Mouse (Mus musculus): Measurements from ENCODE around the gene 9430097D07Rik.
A peak's percentile ranks its signal among the peaks of the same experiment; 100 is the strongest.

Gene 9430097D07Rik

DNA sequence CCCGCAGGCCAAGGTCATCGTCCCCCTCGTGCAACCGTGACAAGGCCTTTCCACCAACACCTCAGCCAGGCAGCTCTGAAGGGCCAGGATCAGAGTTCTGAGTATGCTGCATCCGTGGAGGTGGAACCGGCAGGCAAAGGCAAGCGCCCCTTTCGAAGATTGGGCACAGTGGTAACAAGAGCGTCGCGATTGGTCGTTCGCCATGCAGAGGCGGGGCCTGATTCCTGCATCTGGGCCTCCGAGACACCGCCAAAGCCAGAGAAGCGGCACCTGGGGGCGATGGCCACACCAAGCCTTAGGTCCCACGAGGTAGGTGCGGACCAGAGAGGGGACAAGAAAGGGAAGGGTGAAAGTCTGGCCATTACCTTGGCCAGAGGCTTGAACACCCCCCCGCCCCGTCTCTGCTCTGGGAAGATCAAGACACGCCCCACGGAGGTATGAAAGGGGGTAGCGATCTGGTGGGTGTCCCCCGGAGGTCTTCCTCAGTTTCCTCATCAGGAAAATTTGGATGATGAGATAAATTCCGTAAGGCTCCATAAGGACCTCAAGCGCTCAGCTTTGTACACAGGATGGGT lies at the start of gene 9430097D07Rik:
Gene 9430097D07Rik, minus strand, starts transcription at position 99 of the 575 bp plus-strand sequence.
- DNase-seq (ENCODE audit: low read depth, low spot score): peak; percentile 94

DNA sequence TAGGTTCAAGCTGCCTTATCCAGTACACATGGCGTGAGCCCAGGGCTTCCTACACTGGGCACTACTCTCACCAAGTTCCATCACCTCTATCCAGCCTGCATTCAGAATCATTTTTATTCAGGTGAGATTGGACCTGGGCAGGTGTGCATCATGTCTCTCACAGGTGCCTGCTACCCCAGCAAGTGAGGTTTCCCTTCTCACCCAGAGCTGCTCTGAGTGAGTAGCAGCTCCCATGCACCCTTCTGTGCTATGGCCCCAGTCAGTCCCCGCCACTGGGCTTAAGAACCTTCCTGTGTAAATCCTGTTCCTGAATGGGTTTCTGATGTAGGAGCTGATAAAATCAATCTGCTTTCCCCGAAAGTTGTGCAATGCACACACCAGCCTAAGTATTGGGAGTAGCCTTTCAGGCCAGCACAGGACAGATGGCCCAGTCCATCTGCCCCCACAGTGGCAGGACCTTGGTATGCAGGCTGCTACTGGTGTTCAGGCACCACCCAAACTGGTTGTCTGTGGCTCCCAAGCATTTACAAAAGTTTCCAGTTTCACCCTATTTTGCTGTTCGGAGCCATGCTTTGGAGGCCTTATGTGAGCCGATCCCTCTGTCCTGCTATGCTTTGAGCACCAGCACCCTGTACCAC lies 48.7 kb upstream of the 9430097D07Rik start:
- no peak for DNase-seq (ENCODE audit: low read depth, low spot score)

DNA sequence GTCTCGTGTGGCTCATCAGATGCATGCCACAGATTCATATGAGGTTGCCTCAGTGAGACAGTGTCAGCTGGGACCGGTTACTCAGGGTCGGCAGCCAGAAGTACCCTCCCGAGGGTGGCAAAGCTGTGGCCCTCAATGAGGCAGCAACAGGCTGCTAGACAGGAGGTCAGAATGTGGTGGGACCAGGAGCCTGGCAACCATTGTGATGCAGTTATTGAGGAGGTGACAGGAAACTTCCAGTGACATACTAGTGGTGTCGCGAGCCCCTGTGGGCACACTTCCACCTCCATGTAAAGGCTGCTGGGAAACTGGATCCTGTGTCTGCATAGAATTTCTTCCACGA lies 46.0 kb upstream of the 9430097D07Rik start, which contains the start of gene Ak1:
Gene Ak1, plus strand, starts transcription at position 242 of the 343 bp plus-strand sequence.
- DNase-seq (ENCODE audit: low read depth, low spot score): no peak

DNA sequence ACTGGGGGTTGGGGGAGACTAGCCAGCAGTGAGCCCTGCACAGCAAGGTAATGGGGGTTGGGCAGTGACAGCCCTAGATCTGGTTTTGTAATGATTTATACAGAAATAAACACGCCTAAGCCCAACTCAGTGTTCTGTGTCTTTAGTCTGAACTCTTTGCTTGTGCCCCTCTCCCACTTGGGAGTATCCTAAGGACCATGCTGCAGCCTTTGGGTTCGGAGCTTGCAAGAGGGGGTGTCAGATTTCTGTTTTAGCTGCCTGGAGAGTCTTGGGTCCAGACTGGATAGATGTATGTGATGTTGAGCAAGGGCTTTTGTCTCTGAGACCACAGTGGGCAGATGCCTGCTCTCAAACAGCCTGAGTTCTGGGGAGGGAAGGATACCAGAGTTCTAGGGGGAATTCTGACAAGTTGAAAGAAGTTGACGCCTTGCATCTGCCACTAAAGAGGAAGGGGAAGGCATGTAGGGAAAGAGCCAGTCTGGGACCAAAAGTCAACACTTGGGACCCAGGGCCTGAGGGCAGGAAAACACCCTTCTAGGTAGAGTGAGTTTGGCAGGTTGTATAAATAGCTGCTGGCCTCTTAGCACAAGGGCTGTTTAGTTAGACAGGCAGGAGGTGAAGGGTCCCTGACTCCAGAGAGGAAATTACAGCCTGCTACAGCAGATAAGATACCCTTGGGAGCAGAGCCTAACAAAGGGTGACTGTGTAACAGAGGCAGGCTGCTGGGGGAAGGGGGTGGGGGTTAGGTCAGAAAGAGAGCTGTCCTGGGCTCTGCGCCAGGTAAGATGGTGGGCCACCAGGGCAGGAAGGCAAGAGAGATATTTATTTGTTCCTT lies 45.4 kb upstream of the 9430097D07Rik start:
- peak; percentile 49 for DNase-seq (ENCODE audit: low read depth, low spot score)

DNA sequence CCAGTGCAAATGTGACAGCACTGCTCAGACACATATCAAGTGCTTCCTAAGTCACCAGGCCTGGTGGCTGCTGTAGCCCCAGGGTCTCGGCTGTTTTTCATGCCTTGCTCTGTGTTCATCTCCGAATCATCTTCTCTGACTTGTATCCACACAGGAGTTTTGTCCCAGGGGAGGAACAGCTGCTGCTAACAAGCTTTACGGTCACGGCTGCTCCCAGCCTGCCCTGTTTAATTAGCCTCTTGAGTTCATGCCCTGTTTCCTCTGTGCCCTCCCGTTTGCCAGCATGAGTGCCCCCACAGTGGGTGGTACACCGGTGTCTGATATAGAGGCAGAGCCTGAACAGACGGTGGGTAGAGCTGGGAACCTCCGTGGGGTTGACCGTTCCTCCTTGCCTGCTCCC lies 42.6 kb upstream of the 9430097D07Rik start:
- no peak for DNase-seq (ENCODE audit: low read depth, low spot score)

DNA sequence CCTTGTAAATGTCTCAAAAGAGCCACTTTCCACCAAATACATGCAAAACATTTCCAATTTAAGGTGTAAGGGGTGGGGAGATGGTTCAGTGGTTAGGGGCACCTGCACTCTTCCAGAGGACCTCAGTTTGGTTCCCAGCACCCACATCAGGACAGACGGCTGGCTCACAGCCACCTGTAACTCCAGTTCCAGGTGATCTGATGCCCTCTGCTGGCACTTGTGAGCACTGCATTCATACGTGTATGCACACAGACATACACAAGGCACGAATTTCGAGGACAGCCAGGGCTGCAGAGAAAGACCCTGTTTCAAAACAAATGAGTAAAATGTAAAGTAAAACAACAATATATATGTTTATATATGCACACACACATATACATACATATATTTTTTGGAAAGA lies 42.1 kb upstream of the 9430097D07Rik start:
- DNase-seq (ENCODE audit: low read depth, low spot score): peak; percentile 48

DNA sequence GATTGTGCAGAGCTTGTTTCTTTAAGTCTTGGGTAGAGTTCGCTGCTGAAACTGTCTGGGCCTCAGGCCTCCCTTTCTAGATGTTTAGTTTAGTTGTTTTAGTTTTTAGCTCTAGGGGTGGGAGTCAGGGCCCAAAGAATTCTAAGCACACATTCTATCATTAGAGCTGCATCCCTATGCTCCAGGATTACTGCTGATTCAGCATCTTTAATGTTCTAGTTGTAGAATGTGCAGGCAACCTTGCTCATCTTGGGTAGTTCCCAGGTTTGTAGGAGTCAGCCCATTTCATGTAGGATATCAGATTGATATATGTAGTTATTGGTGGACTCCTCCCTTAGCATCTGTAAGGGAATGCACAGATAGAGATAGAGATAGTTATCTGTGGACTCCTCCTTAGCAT lies 41.6 kb upstream of the 9430097D07Rik start:
- no peak for DNase-seq (ENCODE audit: low read depth, low spot score)

DNA sequence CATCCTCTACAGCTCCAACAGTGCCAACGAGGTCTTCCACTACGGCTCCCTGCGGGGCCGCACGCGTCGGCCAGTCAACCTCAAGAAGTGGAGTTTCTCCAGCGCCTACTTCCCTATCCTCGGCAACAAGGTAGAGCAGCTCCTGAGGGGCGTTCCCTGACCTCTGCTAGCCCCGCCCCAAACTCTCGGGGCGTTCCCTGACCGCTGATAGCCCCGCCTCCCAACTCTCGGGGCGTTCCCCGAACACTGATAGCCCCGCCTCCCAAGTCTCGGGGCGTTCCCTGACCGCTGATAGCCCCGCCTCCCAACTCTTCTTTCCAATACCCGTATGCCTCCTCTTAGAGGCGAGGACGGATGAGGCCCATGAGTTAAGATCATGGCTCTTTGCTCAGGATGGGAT lies 36.8 kb upstream of the 9430097D07Rik start:
- no peak for DNase-seq (ENCODE audit: low read depth, low spot score)

DNA sequence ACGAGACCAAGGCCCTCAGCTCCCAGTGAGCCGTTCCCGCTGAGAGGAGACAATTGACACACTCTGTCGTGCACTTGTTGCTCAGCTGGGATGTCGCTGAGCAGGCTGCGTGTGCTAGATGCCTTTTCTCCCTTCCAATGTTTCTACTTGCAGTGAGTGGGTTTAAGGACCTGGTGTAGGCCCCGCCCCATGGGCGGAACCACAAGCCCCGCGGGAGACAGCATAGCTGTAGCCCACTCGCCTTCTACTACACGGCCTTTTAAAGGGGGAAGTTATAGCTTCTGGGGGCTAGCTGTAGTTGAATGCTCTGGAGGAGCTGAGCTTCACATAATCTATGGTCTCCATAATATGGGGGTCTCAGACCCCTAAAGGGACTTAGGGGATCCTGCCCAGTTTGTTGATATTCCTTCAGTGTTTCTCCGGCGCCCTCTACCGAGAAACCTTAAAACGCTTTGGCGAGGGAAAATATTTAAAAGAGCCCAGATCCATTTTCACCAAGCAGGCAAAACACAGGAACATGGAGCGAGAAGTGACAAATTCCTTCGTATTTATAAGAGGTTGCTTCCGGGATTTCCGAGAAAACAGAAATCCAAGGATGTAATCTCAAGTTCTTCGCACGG lies 35.2 kb upstream of the 9430097D07Rik start:
- peak; percentile 67 for DNase-seq (ENCODE audit: low read depth, low spot score)

DNA sequence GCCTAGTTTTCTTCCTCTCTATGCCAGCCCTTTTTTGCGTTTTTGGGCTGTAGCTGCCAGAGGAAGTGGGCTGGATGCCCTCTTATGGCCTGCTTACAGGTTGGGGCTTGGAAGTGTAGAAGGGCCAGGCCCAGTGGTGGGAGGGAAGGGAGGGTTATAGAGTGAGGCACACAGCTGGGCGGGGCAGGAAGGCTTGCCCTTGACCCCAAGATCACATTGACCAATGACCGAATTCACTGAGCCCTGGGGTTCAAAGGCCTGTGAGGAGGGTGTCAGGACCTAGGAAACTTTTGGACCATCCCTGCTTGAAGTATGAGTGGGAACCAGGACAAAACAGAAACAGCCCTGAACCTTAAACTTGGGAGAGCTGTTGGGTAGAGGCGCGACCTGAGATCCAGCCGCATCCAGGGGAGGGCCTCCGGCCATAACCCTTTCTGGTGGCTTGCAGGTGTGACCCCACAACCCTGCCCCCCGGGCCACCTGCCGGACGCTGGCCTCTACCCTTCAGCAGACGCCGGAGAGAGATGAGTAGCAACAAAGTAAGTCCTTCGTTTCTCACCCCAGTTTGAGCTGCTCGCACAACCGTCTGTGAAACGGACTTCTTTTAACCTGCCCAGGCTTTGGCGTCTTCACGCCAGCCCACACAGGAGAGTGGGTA lies 33.4 kb upstream of the 9430097D07Rik start:
- DNase-seq (ENCODE audit: low read depth, low spot score): no peak

DNA sequence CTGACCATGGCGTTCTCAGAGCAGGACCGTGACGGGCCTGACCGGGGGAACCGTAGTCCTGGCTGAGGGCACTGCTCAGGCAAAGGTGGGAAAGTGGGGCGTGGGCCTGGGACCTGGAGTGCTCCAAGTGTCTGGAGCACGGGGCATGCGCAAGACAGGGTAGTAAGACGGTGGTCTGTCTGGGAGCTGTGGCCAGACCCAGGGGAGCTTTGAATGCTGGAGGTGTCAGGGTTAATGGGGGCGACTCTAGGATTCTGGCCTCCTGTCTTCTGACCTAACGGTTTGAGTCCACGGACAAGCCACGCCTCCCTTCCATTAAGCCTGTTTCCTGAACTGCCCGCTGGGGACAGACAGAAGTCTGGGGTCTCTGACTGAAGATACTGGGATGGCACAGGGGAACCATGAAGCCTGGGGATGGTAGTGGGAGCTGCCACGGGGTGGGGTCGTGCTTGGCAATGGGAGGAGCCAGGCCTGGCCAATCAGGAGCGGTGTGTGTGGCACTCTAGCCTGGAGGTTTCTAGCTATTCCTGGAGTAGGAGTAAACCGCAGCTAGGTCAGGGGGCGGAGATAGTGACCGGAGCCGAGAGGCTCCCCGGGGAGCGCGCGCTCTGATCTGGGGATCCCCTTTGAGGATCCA lies 32.8 kb upstream of the 9430097D07Rik start:
- peak; percentile 78 for DNase-seq (ENCODE audit: low read depth, low spot score)

DNA sequence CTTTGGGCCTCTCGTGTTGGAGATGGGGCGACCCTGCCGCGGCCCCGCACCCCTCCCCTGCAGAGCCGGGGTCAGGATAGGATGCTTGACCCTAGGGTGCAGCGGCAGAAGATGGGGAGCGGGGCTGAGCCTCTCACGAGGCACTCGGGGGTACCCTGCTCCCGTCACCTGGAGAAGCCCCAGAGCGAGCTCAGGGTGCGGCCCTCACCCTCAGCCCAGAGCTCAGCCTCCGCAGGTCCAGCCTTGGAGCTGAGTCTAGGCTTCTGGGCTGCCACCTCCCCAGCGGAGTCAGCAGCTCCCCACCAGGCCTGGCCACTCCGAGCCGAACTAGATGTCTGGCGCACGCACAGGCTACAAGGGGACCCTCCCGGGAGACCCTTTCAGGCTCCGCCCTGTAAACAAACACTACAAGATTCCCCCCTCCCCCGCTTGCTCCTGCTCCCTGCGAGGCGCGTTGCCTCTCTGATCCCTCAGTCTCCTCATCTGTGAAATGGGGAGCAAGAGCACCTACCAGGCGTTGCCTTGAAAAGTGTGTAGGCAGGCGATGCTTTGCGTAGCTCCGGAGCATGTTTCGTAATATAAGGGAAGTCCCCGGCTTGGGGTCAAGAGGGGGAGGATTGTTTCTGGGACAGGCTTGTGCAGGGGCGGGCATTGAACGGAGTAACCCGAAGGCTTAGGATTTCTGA lies 31.9 kb upstream of the 9430097D07Rik start:
- DNase-seq (ENCODE audit: low read depth, low spot score): peak; percentile 71

DNA sequence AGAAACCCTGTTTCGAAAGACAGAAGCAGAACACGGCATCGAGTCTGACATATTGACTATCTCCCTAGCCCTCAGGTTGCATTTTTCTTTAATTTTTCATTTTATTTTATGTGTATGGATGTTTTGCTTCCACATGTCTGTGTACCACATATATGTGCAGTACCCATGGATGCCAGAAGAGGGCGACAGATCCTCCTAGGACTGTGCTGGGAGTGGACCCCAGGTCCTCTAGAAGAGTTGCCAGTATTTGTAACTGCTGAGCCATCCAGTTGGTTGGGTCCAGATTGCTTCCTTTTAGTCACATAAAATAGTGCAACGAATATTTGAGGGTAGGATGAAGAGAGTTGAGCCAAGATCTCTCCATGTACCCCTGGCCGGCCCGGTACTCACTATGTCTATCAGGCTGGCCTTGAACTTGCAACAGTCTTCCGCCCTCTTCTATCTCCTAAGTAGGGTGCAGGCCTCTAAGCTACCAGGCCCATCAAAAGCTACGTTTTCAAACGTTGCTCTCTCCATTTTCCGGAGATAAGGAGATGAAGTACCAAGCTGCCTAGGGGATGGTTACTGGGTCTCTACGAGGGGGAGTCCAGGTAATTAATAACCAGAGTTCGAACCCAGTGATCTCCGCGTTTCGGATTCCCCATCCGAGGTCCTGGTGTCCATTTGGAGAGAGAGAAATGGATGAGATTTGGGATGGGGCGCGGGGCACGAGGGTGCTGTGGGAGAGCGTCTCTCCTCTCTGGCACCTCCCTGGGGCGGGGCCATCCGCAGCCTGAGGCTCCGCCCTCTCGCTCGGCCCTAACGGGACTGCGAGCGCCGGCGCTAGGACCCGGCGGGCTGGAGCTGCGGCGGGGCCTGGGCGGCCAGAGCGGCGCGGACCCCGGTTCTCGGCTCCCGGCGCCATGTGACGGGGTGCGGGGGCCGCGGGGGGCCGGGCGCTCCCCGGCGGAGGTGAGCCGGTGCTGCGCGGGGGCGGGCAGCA lies 31.0 kb upstream of the 9430097D07Rik start:
- peak; percentile 93 for DNase-seq (ENCODE audit: low read depth, low spot score)

DNA sequence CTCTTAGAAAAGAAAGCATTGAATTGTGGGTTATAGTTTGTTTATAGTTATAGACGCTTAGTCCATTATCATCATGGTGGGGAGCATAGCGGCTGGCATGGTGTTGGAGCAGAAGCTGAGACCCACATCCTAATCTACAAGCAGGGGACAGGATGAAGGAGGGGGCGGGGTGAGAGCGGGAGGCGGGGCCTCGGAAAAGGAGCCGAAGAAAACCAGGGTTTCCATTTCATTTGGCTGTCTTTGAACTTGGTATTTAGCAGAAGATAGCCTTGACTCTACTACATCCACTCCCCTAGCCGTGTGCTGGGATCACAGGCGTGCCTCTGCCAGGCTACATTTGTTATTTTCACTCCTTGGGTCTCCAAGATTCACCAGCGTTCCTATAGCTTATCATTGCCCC lies 29.1 kb upstream of the 9430097D07Rik start:
- no peak for DNase-seq (ENCODE audit: low read depth, low spot score)

DNA sequence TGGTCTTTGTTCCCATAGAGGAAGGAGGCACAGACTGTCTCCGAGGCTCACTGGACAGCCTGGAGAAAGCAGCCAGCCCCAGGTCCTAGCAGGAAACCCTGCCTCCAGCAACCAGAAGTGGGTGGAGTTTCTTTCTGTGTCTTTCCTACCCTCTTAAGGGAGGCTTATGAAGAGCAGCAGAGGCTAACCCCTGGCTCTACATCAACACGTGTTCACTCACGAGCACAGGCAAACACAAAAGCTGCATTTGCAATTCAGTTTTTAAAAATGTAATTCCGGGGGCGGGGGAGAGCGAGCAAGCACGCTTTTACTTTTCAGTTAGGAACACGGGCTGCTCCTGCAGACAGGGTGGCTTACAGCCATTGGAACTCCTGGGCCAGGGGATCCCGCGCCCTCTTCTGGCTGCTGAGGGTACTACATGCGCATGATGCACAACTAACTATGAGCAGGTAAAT lies 27.1 kb upstream of the 9430097D07Rik start:
- peak; percentile 91 for DNase-seq (ENCODE audit: low read depth, low spot score)

DNA sequence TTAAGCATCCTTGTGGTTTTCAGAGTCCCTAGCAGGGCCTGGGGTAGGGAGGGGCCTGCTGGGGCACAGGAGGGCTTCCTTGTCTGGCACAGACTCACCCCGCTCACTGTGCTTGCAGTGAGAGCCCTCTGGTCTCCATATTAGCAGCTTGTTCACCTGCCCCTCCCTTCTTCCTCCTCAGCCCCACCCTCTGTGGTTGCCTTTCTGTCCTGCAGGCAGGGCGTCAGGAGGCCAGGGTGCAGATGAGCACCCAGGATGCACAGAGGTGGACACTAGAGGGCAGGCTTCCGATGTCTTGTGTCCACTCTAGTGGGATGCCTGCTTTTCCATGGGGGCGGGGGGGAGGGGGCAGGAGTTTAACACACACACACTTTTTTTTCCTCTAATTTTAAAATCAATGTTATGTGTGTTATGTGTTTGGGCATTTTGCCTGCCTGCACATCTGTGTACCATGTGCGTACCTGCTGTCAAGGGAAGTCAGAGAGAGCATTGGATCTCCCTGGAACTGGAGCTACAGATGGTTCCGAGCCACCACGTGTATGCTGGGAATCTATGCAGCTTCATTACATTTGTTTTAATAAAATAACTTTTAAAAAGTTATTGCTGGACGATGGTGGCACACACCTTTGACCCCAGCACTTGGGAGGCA lies 26.1 kb upstream of the 9430097D07Rik start:
- peak; percentile 77 for DNase-seq (ENCODE audit: low read depth, low spot score)

DNA sequence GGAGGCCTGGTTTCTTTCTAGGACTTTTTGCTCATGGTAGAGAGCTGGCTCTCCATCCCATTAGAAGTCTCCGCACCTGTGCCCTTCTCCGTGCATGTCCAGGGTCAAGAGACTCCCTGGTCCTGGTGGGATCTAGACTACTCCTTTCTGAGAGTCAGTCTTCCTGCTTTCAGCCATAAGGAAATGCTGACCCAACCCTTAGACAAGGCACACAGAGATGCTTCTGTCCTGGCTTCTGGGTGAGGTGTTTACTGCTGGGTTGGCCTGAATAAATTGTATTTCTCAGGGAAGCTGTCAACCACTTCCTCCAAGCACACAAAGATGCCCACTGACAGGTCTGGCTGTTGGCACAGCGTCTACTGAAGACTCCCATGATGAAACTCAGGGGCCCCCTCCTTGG lies 23.9 kb upstream of the 9430097D07Rik start, which contains the start of gene St6galnac6:
Gene St6galnac6, plus strand, starts transcription at position 301 of the 400 bp plus-strand sequence.
- DNase-seq (ENCODE audit: low read depth, low spot score): no peak

DNA sequence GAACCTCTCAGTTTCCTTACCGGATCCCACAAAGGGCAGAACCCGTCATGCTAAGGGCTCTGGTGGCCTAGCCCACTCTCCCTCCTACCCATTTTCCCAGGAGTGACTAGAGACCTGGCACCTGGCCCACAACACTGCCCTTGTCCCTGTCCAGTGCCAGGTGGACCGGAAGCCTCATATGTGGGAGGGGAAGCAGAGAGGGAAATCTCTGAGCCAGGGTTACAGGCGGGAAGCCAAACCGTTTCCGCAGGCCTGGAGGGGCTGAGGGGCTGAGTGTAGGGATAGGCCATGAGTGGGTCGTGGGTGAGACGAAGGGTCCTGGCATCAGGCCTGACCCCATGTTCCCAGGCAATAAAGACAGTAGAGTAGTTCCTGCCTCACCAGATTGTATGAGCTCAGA lies 23.0 kb upstream of the 9430097D07Rik start:
- peak; percentile 55 for DNase-seq (ENCODE audit: low read depth, low spot score)

DNA sequence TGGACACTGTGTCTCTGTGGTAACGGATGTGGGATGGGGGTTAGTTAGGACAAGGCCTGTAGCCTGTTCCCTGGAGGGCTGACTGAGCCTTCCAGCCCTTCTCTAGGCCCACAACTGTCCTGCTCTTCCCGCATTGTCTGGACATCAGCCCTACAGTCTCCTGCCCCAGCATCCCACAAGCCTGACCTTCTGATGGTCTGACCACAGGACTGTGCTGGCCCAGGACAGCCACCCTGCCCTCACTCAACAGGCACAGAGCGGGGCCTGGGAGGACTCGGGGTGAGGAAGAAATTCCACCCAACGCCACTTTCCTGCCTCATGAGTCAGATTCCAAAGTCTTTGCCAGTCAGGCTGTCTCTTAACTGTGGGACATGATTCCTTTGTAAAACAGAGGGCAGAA lies 22.2 kb upstream of the 9430097D07Rik start:
- no peak for DNase-seq (ENCODE audit: low read depth, low spot score)

All from brain, adult 2 months (tissue).